Mouse (Mus musculus) bone marrow, adult 2 months (tissue): Measurements from ENCODE around the gene Naa60. TPM values are rescaled to one million over a fixed set of nuclear protein-coding genes. Genes with fewer than 3 reads are reported as not detected.
A peak's percentile ranks its signal among the peaks of the same experiment; 100 is the strongest.

Source experiments
- H3K27ac ChIP-seq: fragments of 200-500 bp; 2 replicates; pipeline ENCODE4 v1.5.1; 2012; ENCODE audit warnings: low read depth, mild to moderate bottlenecking, control low read depth, inconsistent platforms, low read length; ENCODE audit not compliant: control insufficient read depth, poor library complexity, insufficient read depth
- H3K4me1 ChIP-seq: fragments of 200-500 bp; 2 replicates; pipeline ENCODE4 v1.6.1; 2011; ENCODE audit warnings: low read length; ENCODE audit not compliant: control insufficient read depth, insufficient read depth
- H3K4me3 ChIP-seq: fragments of 200-500 bp; replicated peaks from 2 replicates; pipeline ENCODE3; 2011; ENCODE audit warnings: mild to moderate bottlenecking, low read depth, low read length, control low read depth; ENCODE audit not compliant: control insufficient read depth
- CTCF ChIP-seq: fragments of 200-500 bp; IDR thresholded peaks from 2 replicates; pipeline ENCODE4 v1.5.1; 2011; ENCODE audit warnings: low read length, control low read depth; ENCODE audit not compliant: control insufficient read depth, insufficient read depth
- POLR2A ChIP-seq: fragments of 200-500 bp; IDR thresholded peaks from 2 replicates; pipeline ENCODE4 v1.6.1; 2011; ENCODE audit warnings: low read depth, mild to moderate bottlenecking, control low read depth, low read length, borderline replicate concordance; ENCODE audit not compliant: control insufficient read depth
- WGBS: fragments of 180-500 bp; shearing (Covaris S2); methylation state at CpG from one replicate; pipeline ENCODE4 v1.1.7; 2018; 5-methylcytosine and 5-hydroxymethylcytosine counted together
- polyA plus RNA-seq: library from polyadenylated mRNA; stranded (reverse); fragments of >200 nt; gene quantifications from 2 replicates; pipeline ENCODE4 v1.2.4, GENCODE M21; 2011; ENCODE audit warnings: low replicate concordance; ENCODE audit not compliant: missing spikeins, insufficient read depth, insufficient read length

Naa60 gene
- polyA plus RNA-seq, 1 experiment: 42.4 TPM

DNA sequence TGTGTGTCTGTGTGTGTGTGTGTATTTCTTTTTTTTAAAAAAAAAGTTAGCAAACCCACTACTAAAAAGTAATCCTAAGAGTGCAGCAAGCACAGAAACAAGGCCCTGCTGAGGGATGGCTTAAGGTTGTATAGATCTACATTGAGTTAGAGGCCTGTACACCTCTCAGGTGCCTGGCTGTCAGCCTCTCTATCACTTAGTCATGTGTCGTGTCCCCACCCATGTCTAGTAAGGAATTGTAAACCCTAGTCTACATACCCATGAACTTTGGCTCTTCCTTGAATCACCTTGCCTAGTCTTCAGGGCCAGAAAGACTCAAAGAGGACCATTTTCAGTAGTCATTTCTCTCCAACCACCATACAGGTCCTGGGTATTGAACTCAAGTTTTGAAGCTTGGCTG lies 24.4 kb downstream of the Naa60 start:
- no peak overlapping the region; the same call in 1 of the 2 replicates for H3K27ac ChIP-seq
- WGBS: 78% methylated on average over 1 of the region's 1 CpGs

DNA sequence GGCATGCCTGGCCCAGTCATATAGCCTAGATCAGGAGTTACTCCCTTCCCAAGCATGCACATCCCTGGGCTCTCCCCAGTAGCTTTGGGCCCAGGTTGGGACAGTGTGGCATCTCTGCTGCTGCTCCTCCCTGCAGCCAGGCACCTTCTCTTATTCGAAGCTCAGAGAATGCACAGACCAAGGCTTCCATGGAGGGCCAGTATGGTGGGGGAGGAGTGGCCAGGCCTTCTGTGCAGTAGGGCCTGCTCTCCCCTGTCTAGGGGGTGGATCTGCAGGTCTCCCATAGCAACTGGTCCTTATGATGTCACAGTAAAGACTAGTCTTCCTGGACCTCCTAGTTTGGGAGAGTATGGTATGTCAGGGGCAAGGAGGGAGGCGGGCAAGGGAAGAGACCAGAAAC lies 35.3 kb downstream of the Naa60 start:
- Histone ChIP-seq H3K4me1 (no peaks in the 10 kb centered on the region), H3K27ac (no peak overlapping the region), H3K4me3 (no peak overlapping the region)
- TF ChIP-seq CTCF (no peak), POLR2A (no peak)
- WGBS: 78% methylated on average over 2 of the region's 2 CpGs

More for the DNA sequence above, 24.4 kb downstream of the Naa60 start:
- TF ChIP-seq CTCF (no peak), POLR2A (no peak)
- H3K4me3 ChIP-seq: no peak overlapping the region
- peaks cover 8% of the 10 kb centered on the region; the same call in 1 of the 2 replicates for H3K4me1 ChIP-seq

DNA sequence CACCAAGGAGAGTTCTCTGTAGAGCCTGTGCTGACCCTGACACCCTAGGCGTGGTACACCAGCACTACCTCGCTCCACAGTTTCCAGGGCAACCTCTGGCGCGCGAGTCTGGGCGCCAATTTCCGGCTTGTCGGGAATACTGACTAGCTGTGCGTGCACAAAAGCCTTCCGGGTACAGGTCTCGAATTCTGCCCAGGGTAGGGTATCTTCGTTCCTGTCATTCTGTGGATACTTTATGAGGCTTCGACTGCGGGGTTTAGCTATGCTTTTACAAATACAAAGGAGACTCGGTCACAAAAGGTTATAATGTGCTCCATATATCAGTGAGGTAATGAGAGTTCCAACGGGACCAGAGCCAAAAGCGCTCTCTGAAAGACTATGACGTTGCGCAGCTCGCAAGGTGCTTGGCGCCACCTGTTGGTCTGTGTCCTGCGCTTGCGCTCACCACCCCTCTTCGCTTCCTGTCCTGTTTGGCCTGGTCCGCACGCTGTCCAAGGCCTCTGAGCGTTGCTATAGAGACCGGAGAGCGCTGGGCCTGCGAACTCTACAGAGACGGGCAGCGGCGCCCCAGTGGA lies 36.4 kb downstream of the Naa60 start, which contains the start of the genes 1700037C18Rik and Cluap1:
TSS of gene 1700037C18Rik (minus strand) at position 153 of the 575 bp plus-strand sequence.
TSS of gene Cluap1 (plus strand) at position 265 of the 575 bp plus-strand sequence.
- Histone ChIP-seq H3K4me1 (no peaks in the 10 kb centered on the region), H3K4me3 (peak within 1 kb of the TSS; percentile 80), H3K27ac (peak within 1 kb of the TSS; percentile 42)
- TF ChIP-seq POLR2A (peak; percentile 59; the same call in 1 of the 2 replicates), CTCF (peak; percentile 95)
- under 1% methylated on average over 33 of the region's 33 CpGs for WGBS

DNA sequence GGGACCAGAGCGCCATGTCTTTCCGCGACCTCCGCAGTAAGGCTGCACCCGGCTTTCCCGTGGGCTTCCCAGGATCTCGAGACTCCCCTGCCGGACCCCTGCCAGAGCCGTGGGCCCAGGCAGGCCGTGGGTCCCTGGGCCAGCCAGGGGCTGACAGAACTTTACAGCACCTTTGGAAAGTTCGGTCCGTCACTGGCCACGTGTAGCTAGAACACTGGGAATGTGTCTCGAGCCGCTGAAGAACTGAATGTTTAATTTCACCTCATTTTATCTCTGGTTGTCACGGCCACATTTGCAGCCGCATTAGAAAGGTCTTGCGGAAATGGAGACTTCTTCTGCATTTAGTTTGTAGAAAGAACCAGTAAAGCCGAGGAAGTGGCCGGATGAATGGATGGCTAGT lies 36.9 kb downstream of the Naa60 start:
- TF ChIP-seq CTCF: no peak
- no peak for TF ChIP-seq POLR2A
- no peaks in the 10 kb centered on the region for H3K4me1 ChIP-seq
- H3K4me3 ChIP-seq: peak overlapping the region; percentile 80
- peak overlapping the region; percentile 42; the same call in 1 of the 2 replicates for H3K27ac ChIP-seq
- WGBS: under 1% methylated on average over 20 of the region's 20 CpGs

DNA sequence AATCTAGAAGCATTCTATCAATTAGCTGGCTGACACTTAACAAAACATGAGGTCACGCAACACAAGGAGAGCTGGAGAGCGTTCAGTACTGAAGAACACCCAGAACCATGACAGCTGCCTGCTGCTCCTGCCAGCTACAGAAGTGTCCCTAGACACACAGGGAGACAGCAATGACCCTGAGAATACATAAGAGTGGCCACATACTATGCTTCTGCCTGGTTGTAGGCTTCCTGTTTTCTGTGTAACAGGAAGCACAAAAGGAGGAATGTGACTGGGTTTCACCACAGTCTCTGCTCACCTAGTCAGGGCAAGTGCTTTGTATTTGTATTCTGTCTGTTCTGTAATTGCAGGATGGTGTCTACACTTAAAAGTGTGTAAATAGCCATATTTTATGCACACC lies 48.6 kb downstream of the Naa60 start:
- H3K27ac ChIP-seq: no peak overlapping the region
- no peak overlapping the region for H3K4me3 ChIP-seq
- TF ChIP-seq POLR2A: no peak
- H3K4me1 ChIP-seq: no peaks in the 10 kb centered on the region; the same call in none of the 2 replicates
- WGBS: 79% methylated on average over 2 of the region's 2 CpGs

DNA sequence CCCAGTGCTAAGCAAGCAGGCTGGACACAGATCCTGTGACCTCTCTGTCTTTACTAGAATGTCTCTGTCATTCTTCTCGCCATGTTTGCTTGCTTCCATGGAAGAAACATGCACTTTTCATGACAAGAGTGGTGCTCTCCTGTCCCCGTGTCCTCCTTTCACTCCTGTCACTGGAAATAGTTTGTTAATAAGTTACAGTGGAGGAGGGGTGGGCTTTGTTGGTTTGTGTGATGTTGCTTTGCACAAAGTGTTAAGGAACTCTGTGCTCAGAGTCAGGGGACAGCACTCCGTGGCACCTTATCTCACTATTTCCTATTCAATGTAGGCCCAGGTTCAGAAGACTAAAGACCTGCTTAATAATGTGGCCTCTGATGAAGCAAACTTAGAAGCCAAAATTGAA lies 51.3 kb downstream of the Naa60 start:
- no peaks in the 10 kb centered on the region; the same call in 1 of the 2 replicates for H3K4me1 ChIP-seq
- TF ChIP-seq CTCF (no peak), POLR2A (no peak)
- no peak overlapping the region for H3K4me3 ChIP-seq
- no peak overlapping the region for H3K27ac ChIP-seq
- WGBS: 88% methylated on average over 3 of the region's 3 CpGs

- TF ChIP-seq POLR2A (no peak), CTCF (no peak)
- Histone ChIP-seq H3K27ac (no peak overlapping the region), H3K4me3 (no peak overlapping the region), H3K4me1 (no peaks in the 10 kb centered on the region; the same call in 1 of the 2 replicates)
- 88% methylated on average over 4 of the region's 4 CpGs for WGBS
These were observed 51.8 kb downstream of the Naa60 start for GRCm38 (mm10) chr16:3923966-3924365.

DNA sequence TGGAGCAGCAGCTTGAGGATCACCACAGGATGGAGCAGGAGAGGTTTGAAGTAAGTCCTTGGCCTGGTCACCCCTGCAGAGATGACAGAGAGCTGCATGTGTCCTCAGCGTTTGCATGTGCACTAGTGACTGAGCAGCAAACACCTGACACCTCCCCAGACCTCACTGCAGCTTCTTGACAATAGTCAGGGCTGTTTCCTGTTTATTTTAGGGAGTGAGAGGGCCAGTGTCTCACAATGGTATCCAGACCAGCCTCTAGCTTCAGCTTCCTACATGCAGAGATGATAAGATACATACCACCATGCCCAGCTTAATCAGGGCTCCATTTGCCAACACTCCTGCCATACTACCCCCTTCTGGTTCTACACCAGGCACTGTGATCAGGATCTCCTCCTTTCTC lies 56.4 kb downstream of the Naa60 start:
- WGBS: 53% methylated on average over 1 of the region's 1 CpGs
- Histone ChIP-seq H3K27ac (no peak overlapping the region), H3K4me3 (no peak overlapping the region), H3K4me1 (peaks cover 1% of the 10 kb centered on the region; the same call in 1 of the 2 replicates)
- no peak for TF ChIP-seq CTCF
- no peak for TF ChIP-seq POLR2A

DNA sequence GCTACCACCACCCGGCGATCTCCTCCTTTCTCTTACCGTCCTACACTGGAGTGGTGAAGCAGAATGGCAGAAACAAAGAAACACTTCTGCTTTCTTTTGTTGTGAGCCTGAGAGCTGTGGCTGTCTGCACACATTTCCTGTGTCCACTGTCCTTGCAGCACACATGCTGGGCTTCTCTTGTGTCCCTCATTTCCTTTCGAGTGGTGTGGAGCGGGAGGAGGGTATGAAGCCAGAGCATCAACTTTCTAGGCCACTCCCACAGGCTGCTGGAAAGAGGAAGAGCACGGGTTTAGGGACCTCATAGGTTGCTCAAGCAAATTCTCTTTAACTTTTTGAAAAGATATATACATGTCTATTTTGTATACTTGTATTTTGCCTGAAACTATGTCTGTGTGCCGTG lies 57.0 kb downstream of the Naa60 start:
- Histone ChIP-seq H3K27ac (no peak overlapping the region; the same call in 1 of the 2 replicates), H3K4me3 (peak overlapping the region; percentile 17), H3K4me1 (peaks cover 3% of the 10 kb centered on the region; the same call in 1 of the 2 replicates)
- WGBS: 56% methylated on average over 7 of the region's 7 CpGs
- TF ChIP-seq CTCF: no peak
- TF ChIP-seq POLR2A: no peak
